ENCODE assay signal across 28 mouse cellular contexts in genomic region chr15:9974999-9975398, GRCm38 (mm10).
A peak's percentile ranks its signal among the peaks of the same experiment; 100 is the strongest.
DNase-seq lines count a peak whose midpoint lies in the region; ATAC-seq and TF ChIP-seq lines count a peak whose summit lies in the region.
"Had no signal": no experiment of that assay in that cellular context is flagged by ENCODE, and none has a peak within 500 bp of the region (broad histone marks: within the 10 kb centered on the region; RNA-seq: fewer than 3 reads in every experiment).

No protein-coding gene starts in this region.

- TF ChIP-seq CTCF in kidney, adult 2 months (conservative IDR thresholded peaks at IDR 0.05; ENCODE audit: insufficient read depth, insufficient read length, low read depth, low read length), result no peak

- no peak overlapping the region for H3K4me2 ChIP-seq in kidney, embryonic 16.5 days (replicated peaks; ENCODE audit: low read depth, low read length)
- H3K4me2 ChIP-seq: embryonic facial prominence, embryonic 13.5 days; forebrain, embryonic 12.5 days; forebrain, embryonic 15.5 days; heart, embryonic 12.5 days; heart, embryonic 15.5 days; hindbrain, embryonic 13.5 days had no signal

- no peaks in the 10 kb centered on the region for H3K27me3 ChIP-seq in kidney, embryonic 16.5 days (ENCODE audit: insufficient read depth, low read length)
- H3K27me3 ChIP-seq in kidney, adult 2 months (replicated peaks; ENCODE audit: control insufficient read depth, insufficient read depth, low read length), result no peaks in the 10 kb centered on the region
- H3K27me3 ChIP-seq: embryonic facial prominence, embryonic 13.5 days; forebrain, embryonic 12.5 days; forebrain, embryonic 15.5 days; heart, embryonic 12.5 days; heart, embryonic 15.5 days; hindbrain, embryonic 13.5 days had no signal

- peak; percentile 76 for ATAC-seq in kidney, embryonic 16.5 days (ENCODE audit: low FRiP score, low TSS enrichment)
- ATAC-seq: activated CD4-positive, CD25-positive, alpha-beta regulatory T cell, adult 4 months; CD4-positive, CD25-positive, alpha-beta regulatory T cell, adult 4 months; forebrain, embryonic 15.5 days; hindbrain, embryonic 16.5 days had no signal

- H3K36me3 ChIP-seq in kidney, embryonic 16.5 days (ENCODE audit: insufficient read depth, low read length), result no peaks in the 10 kb centered on the region
- H3K36me3 ChIP-seq in kidney, adult 2 months (ENCODE audit: control insufficient read depth, insufficient read depth, low read length), result no peaks in the 10 kb centered on the region
- H3K36me3 ChIP-seq: embryonic facial prominence, embryonic 10.5 days; embryonic facial prominence, embryonic 13.5 days; forebrain, embryonic 12.5 days; forebrain, embryonic 15.5 days; heart, embryonic 12.5 days; heart, embryonic 15.5 days; hindbrain, embryonic 10.5 days; hindbrain, embryonic 13.5 days had no signal

- peak; percentile 83 for DNase-seq in heart, adult 11 months
- no peak for DNase-seq in heart, adult 9 months (ENCODE audit: low spot score in 2 of 2)
- no peak for DNase-seq in kidney, adult 2 months
- DNase-seq in skeletal muscle tissue, adult 2 months (ENCODE audit: low read depth, low spot score), result peak; percentile 7
- no peak for DNase-seq in Muller cell, postnatal 12 days (ENCODE audit: inconsistent ontology term)
- DNase-seq: adrenal gland, adult 8-10 months; adrenal gland, postnatal 25 days; cerebellum, adult 11-12 months; cerebellum, adult 8-10 months; cerebellum, postnatal 10 days; cerebellum, postnatal 36 days; embryo, embryonic 11 days; gastrocnemius, postnatal 36 days; heart, postnatal 10 days; heart, postnatal 36 days had no signal

- no peak for TF ChIP-seq POLR2A in kidney, adult 2 months (IDR thresholded peaks at IDR 0.05; ENCODE audit: low read depth, low read length)

- no peak overlapping the region for H3K9ac ChIP-seq in kidney, embryonic 16.5 days (replicated peaks; ENCODE audit: low read length)
- H3K9ac ChIP-seq: embryonic facial prominence, embryonic 13.5 days; forebrain, embryonic 12.5 days; forebrain, embryonic 15.5 days; heart, embryonic 12.5 days; heart, embryonic 15.5 days; hindbrain, embryonic 13.5 days had no signal

- no peak overlapping the region for H3K27ac ChIP-seq in kidney, embryonic 16.5 days (ENCODE audit: low read length)
- H3K27ac ChIP-seq in kidney, adult 2 months (ENCODE audit: insufficient read depth, low read depth, low read length), result no peak overlapping the region
- H3K27ac ChIP-seq: embryonic facial prominence, embryonic 10.5 days; embryonic facial prominence, embryonic 13.5 days; forebrain, embryonic 12.5 days; forebrain, embryonic 15.5 days; heart, embryonic 15.5 days; hindbrain, embryonic 10.5 days; hindbrain, embryonic 13.5 days had no signal

- WGBS in kidney, embryonic 16.5 days, result 42% methylated on average over 4 of the region's 4 CpGs
- 31% methylated on average over 4 of the region's 4 CpGs for WGBS in kidney, adult 2 months

- H3K9me3 ChIP-seq in kidney, embryonic 16.5 days (ENCODE audit: low read length), result no peaks in the 10 kb centered on the region
- H3K9me3 ChIP-seq: embryonic facial prominence, embryonic 10.5 days; embryonic facial prominence, embryonic 13.5 days; forebrain, embryonic 12.5 days; forebrain, embryonic 15.5 days; heart, embryonic 12.5 days; heart, embryonic 15.5 days; hindbrain, embryonic 10.5 days; hindbrain, embryonic 13.5 days had no signal

- no peak overlapping the region for H3K4me3 ChIP-seq in kidney, embryonic 16.5 days (ENCODE audit: low read length)
- H3K4me3 ChIP-seq in kidney, adult 2 months (ENCODE audit: insufficient read depth, low read depth, low read length), result no peak overlapping the region
- H3K4me3 ChIP-seq: embryonic facial prominence, embryonic 10.5 days; embryonic facial prominence, embryonic 13.5 days; erythroblast, embryonic 14.5 days; forebrain, embryonic 12.5 days; forebrain, embryonic 15.5 days; heart, embryonic 12.5 days; heart, embryonic 15.5 days; hindbrain, embryonic 10.5 days; hindbrain, embryonic 13.5 days had no signal

- no peaks in the 10 kb centered on the region for H3K4me1 ChIP-seq in kidney, embryonic 16.5 days (ENCODE audit: insufficient read depth, low read length)
- H3K4me1 ChIP-seq in kidney, adult 2 months (ENCODE audit: control insufficient read depth, insufficient read depth, low read length), result no peaks in the 10 kb centered on the region
- H3K4me1 ChIP-seq: embryonic facial prominence, embryonic 10.5 days; embryonic facial prominence, embryonic 13.5 days; forebrain, embryonic 12.5 days; forebrain, embryonic 15.5 days; heart, embryonic 12.5 days; heart, embryonic 15.5 days; hindbrain, embryonic 10.5 days; hindbrain, embryonic 13.5 days had no signal

Comparison
In these comparisons a context has a peak if more than half of its experiments do, and no peak if none do; other contexts are left out.
1. DNase-seq: peak in heart, adult 11 months (single experiment) and skeletal muscle tissue, adult 2 months (single experiment); none in heart, adult 9 months (0 of 2), kidney, adult 2 months (single experiment) and Muller cell, postnatal 12 days (single experiment).